Mouse (Mus musculus) midbrain, embryonic 13.5 days (tissue): Measurements from ENCODE around the gene Naa10. TPM values are rescaled to one million over a fixed set of nuclear protein-coding genes. Genes with fewer than 3 reads are reported as not detected.

Source experiments
- ATAC-seq: fragments of 200-750 bp; cut with Nextera tagmentation; 2 replicates; pipeline ENCODE4 v1.8.0; 2017; ENCODE audit warnings: mild to moderate bottlenecking, moderate TSS enrichment, moderate library complexity
- H3K27ac ChIP-seq: fragments of 300-500 bp; sonication (generic); 2 replicates; pipeline ENCODE4 v1.5.1; 2015; ENCODE audit warnings: inconsistent platforms, mild to moderate bottlenecking, moderate library complexity
- H3K27me3 ChIP-seq: fragments of 300-500 bp; sonication (generic); 2 replicates; pipeline ENCODE4 v1.6.1; 2015; ENCODE audit warnings: mild to moderate bottlenecking, inconsistent platforms
- H3K36me3 ChIP-seq: fragments of 300-500 bp; sonication (generic); 2 replicates; pipeline ENCODE4 v1.6.1; 2015; ENCODE audit warnings: mild to moderate bottlenecking, inconsistent platforms
- H3K4me1 ChIP-seq: fragments of 300-500 bp; sonication (generic); replicated peaks from 2 replicates; pipeline ENCODE4 v1.6.1; 2015; ENCODE audit warnings: inconsistent platforms
- H3K4me2 ChIP-seq: fragments of 300-500 bp; sonication (generic); replicated peaks from 2 replicates; pipeline ENCODE4 v1.6.1; 2015; ENCODE audit warnings: moderate library complexity, mild to moderate bottlenecking, inconsistent platforms
- H3K4me3 ChIP-seq: fragments of 300-500 bp; sonication (generic); replicated peaks from 2 replicates; pipeline ENCODE4 v1.5.1; 2015; ENCODE audit warnings: mild to moderate bottlenecking, inconsistent platforms
- H3K9ac ChIP-seq: fragments of 300-500 bp; sonication (generic); replicated peaks from 2 replicates; pipeline ENCODE4 v1.6.1; 2015; ENCODE audit warnings: mild to moderate bottlenecking, inconsistent platforms
- H3K9me3 ChIP-seq: fragments of 300-500 bp; sonication (generic); 2 replicates; pipeline ENCODE4 v1.6.1; 2016; ENCODE audit warnings: mild to moderate bottlenecking, inconsistent platforms
- WGBS: fragments of 180-500 bp; shearing (Covaris S2); methylation state at CpG from one replicate; pipeline ENCODE4 v1.1.7; 2015; 5-methylcytosine and 5-hydroxymethylcytosine counted together
- polyA plus RNA-seq: library from polyadenylated mRNA; unstranded; fragments of >200 nt; fragmentation: Nextera tagmentation; extraction: Ambion mirVana; gene quantifications from 2 replicates; pipeline ENCODE4 v1.2.1, GENCODE M21; 2015

Naa10 gene
- polyA plus RNA-seq, 1 experiment from 2014 or later = 108 TPM

DNA sequence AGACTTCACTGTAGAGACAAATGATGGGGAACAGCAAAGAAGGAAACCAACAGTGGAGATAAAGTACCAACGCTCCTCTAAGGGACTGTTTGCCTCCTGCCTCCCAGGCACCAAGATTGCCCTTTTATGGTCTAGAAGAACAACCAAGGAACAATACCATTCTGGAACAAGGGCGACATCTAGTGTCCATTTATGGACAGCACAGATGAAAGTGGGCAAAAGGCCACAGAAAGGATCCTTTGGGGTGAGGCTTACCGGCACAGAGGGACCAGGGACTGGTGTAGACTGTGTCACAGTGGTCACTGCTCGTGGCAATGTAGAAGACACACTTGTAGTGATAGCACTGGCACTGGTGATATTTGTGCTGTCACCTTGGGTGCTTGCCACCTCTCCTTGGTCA is 26.9 kb upstream of the Naa10 start:
- Histone ChIP-seq H3K27me3 (no peaks in the 10 kb centered on the region), H3K4me3 (no peak overlapping the region), H3K36me3 (peaks cover 97% of the 10 kb centered on the region), H3K4me1 (no peaks in the 10 kb centered on the region), H3K27ac (no peak overlapping the region), H3K4me2 (no peak overlapping the region), H3K9ac (no peak overlapping the region), H3K9me3 (no peaks in the 10 kb centered on the region)
- 34% methylated on average over 4 of the region's 4 CpGs for WGBS
- peak; percentile 70 for ATAC-seq

GRCm38 (mm10) chrX:73946896-73947295 is 25.2 kb upstream of the Naa10 start:
- WGBS = 84% methylated on average over 6 of the region's 6 CpGs
- H3K36me3 ChIP-seq = peaks cover 93% of the 10 kb centered on the region

GRCm38 (mm10) chrX:73942294-73942693 is 20.6 kb upstream of the Naa10 start:
- Histone ChIP-seq H3K27ac (no peak overlapping the region), H3K9ac (no peak overlapping the region), H3K36me3 (peaks cover 56% of the 10 kb centered on the region), H3K4me1 (no peaks in the 10 kb centered on the region), H3K9me3 (no peaks in the 10 kb centered on the region), H3K4me2 (no peak overlapping the region), H3K27me3 (no peaks in the 10 kb centered on the region), H3K4me3 (no peak overlapping the region)
- no peak for ATAC-seq
- 84% methylated on average over 2 of the region's 2 CpGs for WGBS

More at GRCm38 (mm10) chrX:73946896-73947295, 25.2 kb upstream of the Naa10 start:
- Histone ChIP-seq H3K27me3 (no peaks in the 10 kb centered on the region), H3K4me2 (no peak overlapping the region), H3K27ac (no peak overlapping the region), H3K4me3 (no peak overlapping the region), H3K4me1 (no peaks in the 10 kb centered on the region), H3K9ac (no peak overlapping the region), H3K9me3 (no peaks in the 10 kb centered on the region)
- no peak for ATAC-seq

DNA sequence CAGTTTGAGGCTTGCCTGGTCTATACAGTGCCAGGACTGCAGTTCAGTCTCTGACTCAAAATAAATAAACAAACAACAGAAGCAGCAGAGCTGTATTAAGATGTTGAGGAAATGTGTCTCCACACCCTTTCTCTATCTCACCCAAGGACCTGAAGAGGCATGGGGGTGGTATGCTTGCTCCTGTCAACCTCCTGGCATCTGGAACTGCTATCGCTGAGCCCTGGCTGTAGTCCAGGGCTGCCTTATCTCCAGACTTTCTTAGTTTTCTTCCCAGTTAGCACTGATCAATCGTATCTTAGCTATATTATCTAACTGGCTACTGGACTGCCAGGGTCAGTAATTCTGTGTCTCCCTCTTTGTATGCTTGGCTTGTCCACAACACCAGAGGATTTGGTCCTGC is 20.1 kb upstream of the Naa10 start:
- peaks cover 52% of the 10 kb centered on the region for H3K36me3 ChIP-seq

GRCm38 (mm10) chrX:73931871-73932270 is 10.1 kb upstream of the Naa10 start:
- Histone ChIP-seq H3K4me2 (no peak overlapping the region), H3K9ac (no peak overlapping the region), H3K9me3 (no peaks in the 10 kb centered on the region), H3K4me1 (no peaks in the 10 kb centered on the region), H3K27me3 (no peaks in the 10 kb centered on the region), H3K4me3 (no peak overlapping the region), H3K27ac (no peak overlapping the region), H3K36me3 (no peaks in the 10 kb centered on the region)
- WGBS = 85% methylated on average over 2 of the region's 2 CpGs
- no peak for ATAC-seq

More for the DNA sequence above, 20.1 kb upstream of the Naa10 start:
- no peak overlapping the region for H3K27ac ChIP-seq
- no peaks in the 10 kb centered on the region for H3K9me3 ChIP-seq
- no peak for ATAC-seq
- H3K4me2 ChIP-seq = no peak overlapping the region
- 93% methylated on average over 2 of the region's 2 CpGs for WGBS
- no peaks in the 10 kb centered on the region for H3K27me3 ChIP-seq
- H3K4me1 ChIP-seq = no peaks in the 10 kb centered on the region
- H3K4me3 ChIP-seq = no peak overlapping the region
- no peak overlapping the region for H3K9ac ChIP-seq

DNA sequence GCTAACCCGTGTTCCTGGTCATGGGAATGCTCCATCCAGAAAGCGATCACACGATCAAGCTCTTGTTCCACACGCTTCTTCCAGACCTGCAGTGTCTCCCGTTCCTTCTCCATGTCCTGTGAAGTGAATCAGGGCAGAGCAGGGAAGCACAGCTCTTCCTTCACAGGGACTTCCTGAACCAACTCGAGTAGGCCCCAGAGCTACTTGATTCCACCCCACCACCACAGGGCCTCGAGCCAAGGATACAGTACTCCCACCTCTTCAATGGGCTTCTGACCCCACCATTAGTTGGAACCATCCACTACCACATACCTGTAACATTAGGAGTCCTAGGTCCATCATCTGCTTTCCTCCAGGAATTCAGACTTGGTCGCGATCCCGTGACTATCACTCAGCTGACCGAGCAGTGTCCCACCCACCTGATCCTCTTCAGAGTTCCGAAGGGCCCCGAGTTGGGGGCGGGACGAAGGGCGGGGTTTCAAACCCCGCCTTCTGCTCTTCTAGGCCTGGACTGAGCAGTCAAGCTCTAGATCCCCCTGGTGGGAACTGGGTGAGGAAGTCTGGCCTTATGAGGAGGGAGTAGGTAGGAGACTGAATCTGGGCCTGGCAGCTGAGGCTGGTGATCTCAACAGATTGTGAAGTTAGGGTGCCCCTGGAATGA is 8.8 kb upstream of the Naa10 start, which contains the start of gene Renbp:
Gene Renbp, minus strand, starts transcription at position 449 of the 661 bp plus-strand sequence.
- H3K27me3 ChIP-seq = no peaks in the 10 kb centered on the region
- no peak within 1 kb of the TSS for H3K4me3 ChIP-seq
- no peaks in the 10 kb centered on the region for H3K36me3 ChIP-seq
- ATAC-seq = peak; percentile 62
- no peak within 1 kb of the TSS for H3K9ac ChIP-seq
- no peak within 1 kb of the TSS for H3K27ac ChIP-seq
- H3K4me2 ChIP-seq = 0 out of 2 replicates have a peak within 1 kb of the TSS, but pooled peaks have one; percentile 2
- 49% methylated on average over 17 of the region's 17 CpGs for WGBS
- H3K9me3 ChIP-seq = no peaks in the 10 kb centered on the region
- H3K4me1 ChIP-seq = no peaks in the 10 kb centered on the region

DNA sequence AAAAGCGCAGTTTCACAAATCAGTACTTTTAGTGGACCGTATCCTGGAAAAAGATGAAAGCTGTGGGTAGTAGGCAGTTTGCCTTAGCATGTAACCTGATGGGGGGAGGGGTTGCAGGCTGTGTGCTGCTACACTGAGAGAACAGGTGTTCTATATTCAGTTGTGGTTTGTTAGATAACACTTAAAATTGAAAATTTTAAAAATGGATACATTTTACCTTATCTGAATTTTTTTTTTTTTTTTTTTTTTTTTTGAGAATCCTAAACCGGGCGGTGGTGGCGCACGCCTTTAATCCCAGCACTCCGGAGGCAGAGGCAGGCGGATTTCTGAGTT is 772 bp upstream of the Naa10 start:
- Histone ChIP-seq H3K4me1 (peaks cover 10% of the 10 kb centered on the region), H3K9me3 (no peaks in the 10 kb centered on the region), H3K27ac (peak overlapping the region; percentile 74; the same call in 1 of the 2 replicates), H3K36me3 (peaks cover 15% of the 10 kb centered on the region; the same call in 1 of the 2 replicates), H3K4me2 (peak overlapping the region; percentile 65), H3K27me3 (no peaks in the 10 kb centered on the region), H3K9ac (peak overlapping the region; percentile 64), H3K4me3 (peak overlapping the region; percentile 58)
- no peak for ATAC-seq
- WGBS = 82% methylated on average over 8 of the region's 8 CpGs

- H3K27me3 ChIP-seq = no peaks in the 10 kb centered on the region
- peak overlapping the region; percentile 79 for H3K27ac ChIP-seq
- WGBS = 25% methylated on average over 34 of the region's 34 CpGs
- H3K4me3 ChIP-seq = peak overlapping the region; percentile 58
- peak overlapping the region; percentile 70 for H3K4me2 ChIP-seq
- H3K9ac ChIP-seq = peak overlapping the region; percentile 76
- ATAC-seq = peak; percentile 51
- peaks cover 19% of the 10 kb centered on the region; the same call in 1 of the 2 replicates for H3K36me3 ChIP-seq
- H3K4me1 ChIP-seq = peaks cover 10% of the 10 kb centered on the region
- H3K9me3 ChIP-seq = no peaks in the 10 kb centered on the region
Observed at GRCm38 (mm10) chrX:73921285-73921822, 390 bp downstream of the Naa10 start.

DNA sequence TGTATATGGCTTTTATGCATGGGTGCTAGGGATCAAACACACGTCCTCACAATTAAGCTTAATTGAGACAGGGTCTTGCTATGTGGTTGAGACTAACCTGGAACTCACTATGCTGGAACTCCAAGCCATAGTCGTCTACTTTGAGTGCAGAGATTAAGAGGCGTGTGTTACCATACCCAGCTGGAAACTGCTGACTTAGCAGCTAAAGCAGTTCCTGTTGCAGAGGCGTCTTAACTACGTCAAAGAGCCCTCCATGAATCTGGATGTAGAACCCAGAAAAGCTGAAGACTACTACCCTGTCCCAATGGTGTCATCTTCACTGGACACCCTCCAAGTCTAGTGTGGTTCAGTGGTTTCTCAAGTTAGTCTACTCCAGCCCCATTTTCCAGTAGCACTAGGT is 3.1 kb downstream of the Naa10 start:
- ATAC-seq = no peak
- Histone ChIP-seq H3K9ac (no peak overlapping the region), H3K4me1 (peaks cover 17% of the 10 kb centered on the region), H3K4me3 (no peak overlapping the region), H3K36me3 (peaks cover 19% of the 10 kb centered on the region; the same call in 1 of the 2 replicates), H3K27me3 (no peaks in the 10 kb centered on the region), H3K27ac (no peak overlapping the region), H3K9me3 (no peaks in the 10 kb centered on the region), H3K4me2 (no peak overlapping the region)
- 82% methylated on average over 5 of the region's 5 CpGs for WGBS

DNA sequence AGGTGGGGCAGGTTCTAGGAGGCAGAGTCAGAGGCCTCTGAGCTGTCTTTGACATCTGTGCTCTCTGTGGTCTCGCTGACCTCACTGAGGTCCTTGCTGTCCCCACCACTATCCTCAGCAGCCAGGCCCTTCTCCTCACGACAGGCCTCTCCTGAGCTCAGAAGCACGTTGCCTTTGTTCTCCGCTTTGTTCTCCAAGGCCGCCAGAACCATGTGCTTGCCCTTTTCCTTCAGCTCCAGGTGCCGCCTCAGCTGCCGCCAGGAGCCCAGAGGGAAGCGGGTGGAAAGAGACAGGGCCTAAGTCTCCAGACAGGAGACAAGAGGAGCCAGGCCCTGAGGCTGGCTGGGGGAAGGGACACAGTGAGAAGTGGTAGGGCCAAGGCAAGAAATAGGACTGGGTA is 4.8 kb downstream of the Naa10 start:
- no peak for ATAC-seq
- no peak overlapping the region for H3K27ac ChIP-seq
- peaks cover 19% of the 10 kb centered on the region; the same call in 1 of the 2 replicates for H3K36me3 ChIP-seq
- H3K9me3 ChIP-seq = no peaks in the 10 kb centered on the region
- peaks cover 17% of the 10 kb centered on the region for H3K4me1 ChIP-seq
- no peaks in the 10 kb centered on the region for H3K27me3 ChIP-seq
- H3K9ac ChIP-seq = no peak overlapping the region
- no peak overlapping the region for H3K4me3 ChIP-seq
- 76% methylated on average over 8 of the region's 8 CpGs for WGBS
- no peak overlapping the region for H3K4me2 ChIP-seq

GRCm38 (mm10) chrX:73914827-73915703 is 6.7 kb downstream of the Naa10 start:
- peak overlapping the region; percentile 21 for H3K4me3 ChIP-seq
- H3K36me3 ChIP-seq = peaks cover 19% of the 10 kb centered on the region; the same call in 1 of the 2 replicates
- H3K4me1 ChIP-seq = peaks cover 14% of the 10 kb centered on the region; the same call in 1 of the 2 replicates
- no peaks in the 10 kb centered on the region for H3K9me3 ChIP-seq
- peak overlapping the region; percentile 44 for H3K4me2 ChIP-seq
- H3K27ac ChIP-seq = peak overlapping the region; percentile 82
- H3K9ac ChIP-seq = peak overlapping the region; percentile 23; the same call in 1 of the 2 replicates
- 30% methylated on average over 31 of the region's 31 CpGs for WGBS
- H3K27me3 ChIP-seq = no peaks in the 10 kb centered on the region
- peak; percentile 97 for ATAC-seq

DNA sequence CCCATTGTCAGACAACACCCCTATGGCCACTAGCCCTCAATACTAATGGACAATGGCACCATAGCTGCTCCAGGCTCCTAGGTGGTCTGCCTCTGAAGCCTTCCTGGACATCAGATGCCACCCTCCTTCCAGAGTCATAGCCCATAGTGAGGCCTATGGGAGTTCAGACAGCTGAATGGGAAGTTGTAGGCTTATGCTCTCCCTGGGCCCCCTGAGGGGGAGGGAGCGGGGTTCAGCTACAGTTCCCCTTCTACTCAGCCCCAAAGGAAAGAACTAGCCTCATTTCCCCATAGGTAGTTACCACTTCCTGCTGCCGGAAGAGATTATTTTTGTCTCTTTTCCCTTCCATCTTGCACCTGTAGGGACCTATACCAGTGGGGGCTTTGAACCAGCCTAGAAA is 10.2 kb downstream of the Naa10 start:
- ATAC-seq = no peak
- Histone ChIP-seq H3K4me2 (no peak overlapping the region), H3K9me3 (no peaks in the 10 kb centered on the region), H3K9ac (no peak overlapping the region), H3K4me1 (peaks cover 10% of the 10 kb centered on the region; the same call in 1 of the 2 replicates), H3K27me3 (no peaks in the 10 kb centered on the region), H3K27ac (no peak overlapping the region), H3K4me3 (no peak overlapping the region), H3K36me3 (no peaks in the 10 kb centered on the region)
- WGBS = 67% methylated on average over 2 of the region's 2 CpGs
